Mouse (Mus musculus) layer of hippocampus, adult 18-20 months (tissue): ENCODE results near the gene Atp1b1. TPM values are rescaled to one million over a fixed set of nuclear protein-coding genes. Genes with fewer than 3 reads are reported as not detected.

Experiments used
- DNase-seq, 2 experiments: peaks; one replicate each; pipeline ENCODE4 v3.0.0; 2022; ENCODE audit warnings: low spot score in 2 of 2
- total RNA-seq, 2 experiments: library from RNA; stranded (reverse); gene quantifications; 2 replicates each; pipeline ENCODE4 v1.2.3; 2021

The Atp1b1 gene
- total RNA-seq, 2 experiments from 2014 or later, result 1,935 to 2,007 TPM

DNA sequence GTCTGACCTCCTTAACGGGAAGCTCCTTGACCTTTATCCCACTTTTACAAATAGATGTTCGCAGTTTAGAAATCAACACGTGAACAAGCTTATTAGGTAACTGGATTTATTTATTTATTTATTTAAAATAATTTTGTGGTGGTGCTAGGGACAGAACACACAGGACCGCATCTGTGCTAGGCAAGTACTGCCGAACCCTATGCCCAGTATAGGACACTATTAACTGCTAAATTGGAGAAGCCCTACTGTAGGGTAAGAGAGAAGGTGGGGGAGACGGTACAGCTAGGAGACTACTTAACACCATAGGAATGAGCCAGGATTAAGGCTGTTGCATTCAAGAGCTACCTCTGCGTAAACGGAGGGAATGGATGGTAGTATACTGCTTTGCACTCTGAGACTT is 10.2 kb upstream of the Atp1b1 start:
- DNase-seq, result no peak

DNA sequence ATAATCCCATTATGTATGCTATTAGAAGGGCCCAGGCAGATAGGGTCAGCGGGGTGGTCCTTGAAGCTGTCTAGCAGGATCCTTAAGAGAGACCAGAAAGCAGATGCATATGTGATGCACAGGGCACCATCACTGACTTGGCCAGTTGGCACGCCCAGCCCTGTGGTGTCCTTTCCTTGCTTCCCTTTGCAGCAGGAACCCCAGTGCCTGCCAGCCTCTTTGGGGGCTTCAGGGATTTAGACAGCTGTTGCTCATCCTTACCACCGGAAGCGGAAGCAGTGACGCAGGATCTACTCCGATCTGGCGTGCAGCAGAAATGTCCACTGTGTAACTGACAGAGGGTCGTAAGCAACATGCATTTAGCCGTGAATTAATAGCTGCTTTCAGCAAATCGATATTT is 9.3 kb upstream of the Atp1b1 start:
- DNase-seq, result no peak

DNA sequence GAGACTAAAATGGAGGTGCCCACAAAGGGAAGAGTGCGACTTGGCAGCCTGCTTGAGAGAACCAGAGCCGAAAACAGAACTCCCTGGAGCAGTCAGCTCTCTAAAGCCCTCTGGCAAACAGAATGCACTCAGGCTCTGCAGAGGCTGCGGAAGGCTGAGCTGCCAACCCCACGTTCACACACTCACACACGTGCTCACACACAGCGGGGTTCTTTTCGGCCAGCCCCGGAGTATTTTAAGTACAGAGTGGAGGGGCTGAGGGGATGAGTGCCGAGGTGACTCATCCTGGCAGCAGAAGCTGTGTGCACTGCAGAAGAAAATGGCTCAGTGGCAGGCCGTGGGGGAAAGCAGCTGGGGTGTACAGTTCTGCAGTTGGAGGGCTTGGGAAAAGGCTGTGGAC is 3.6 kb upstream of the Atp1b1 start:
- peak; percentile 83 to 85 for DNase-seq

DNA sequence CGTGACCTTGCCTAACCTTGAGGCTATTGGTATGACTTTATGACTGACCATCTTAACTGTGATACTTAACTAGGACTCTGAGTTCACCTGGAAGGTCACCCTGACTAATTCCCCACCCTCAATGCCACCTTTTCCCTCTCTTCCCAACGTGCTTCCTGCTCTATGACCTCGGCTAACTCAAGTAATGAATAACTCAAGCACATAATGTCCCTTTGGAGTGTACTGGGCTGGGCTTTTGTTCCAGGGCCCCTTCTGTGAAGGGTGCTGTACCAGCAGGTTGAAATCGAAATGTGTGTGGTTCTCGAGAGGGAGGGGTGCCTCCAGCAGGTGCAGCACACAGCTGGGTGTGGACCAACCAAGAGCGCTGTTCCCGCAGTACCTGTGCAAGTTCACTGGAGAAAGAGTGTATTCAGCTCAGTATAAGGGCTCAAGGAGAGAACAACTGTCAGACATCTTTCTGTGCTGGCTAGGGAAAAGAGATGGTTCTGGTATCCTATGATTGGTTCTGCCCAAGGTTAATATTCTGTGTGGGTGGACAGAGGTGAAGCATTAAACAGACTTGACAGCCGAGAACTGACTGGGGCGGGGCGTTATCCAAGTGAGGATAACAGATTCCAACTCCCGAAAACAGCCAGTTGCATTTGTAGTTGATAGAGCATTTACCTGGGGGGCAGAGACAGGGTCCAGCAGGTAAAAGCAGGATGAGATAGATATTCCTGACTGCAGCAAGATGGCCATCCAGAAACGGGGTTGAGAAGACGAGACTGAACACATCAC is 3.0 kb upstream of the Atp1b1 start:
- no peak for DNase-seq

DNA sequence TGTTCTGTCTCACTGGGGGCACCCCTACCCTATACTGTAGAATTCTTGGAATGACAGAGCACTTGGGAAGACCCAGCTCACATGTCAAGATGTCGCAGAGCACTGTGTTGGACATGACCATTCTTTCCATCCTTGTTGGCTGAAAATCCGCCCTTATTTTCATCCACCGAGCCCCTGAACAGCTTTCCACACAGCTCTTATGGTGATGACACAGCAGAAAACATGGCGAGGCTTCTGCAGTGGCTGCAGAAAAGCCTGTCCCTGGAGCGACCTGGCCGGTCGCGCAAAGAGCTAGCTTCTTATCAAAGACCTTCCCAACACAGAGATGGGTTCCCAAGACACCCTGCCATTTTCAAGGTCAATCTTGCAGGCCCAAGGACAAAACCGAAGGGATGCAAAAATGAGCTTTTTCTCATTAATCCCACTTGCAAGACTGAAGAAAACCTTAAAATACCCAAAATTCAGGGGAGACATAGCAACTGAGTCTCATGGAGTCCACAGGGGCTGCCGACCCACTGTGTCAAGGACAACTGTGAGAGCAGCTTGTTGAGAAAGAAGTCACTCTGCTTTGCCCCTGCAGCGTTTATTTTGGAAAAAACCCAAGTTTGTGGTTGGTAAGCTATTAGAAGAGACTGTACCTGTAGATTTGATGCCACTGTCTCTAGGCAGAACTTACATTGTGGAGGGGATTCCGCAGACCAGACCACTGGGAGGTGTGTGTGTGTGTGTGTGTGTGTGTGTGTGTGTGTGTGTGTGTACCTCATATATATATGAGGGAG is 1.2 kb upstream of the Atp1b1 start:
- DNase-seq, result no peak

DNA sequence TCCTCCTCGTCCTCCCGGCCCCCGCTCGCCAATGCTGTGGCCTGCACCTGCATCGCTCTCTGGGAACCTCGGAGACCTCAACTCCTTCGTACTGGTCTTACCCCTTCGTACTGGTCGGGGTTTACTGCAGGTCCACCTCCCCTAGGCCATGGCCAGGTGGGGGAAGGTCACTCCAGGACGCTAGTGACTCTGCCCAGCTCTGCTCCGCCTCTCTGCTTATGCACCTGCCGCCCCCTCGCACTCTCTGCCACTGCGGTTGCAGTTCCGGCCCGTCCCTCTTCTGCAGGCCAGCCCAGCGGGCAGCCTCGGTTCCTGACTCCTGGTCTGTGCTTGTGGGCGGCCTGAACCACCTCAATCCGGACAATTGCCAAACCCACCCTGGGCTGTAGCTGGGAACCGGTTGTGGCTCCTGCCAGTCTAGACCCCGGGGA is 481 bp upstream of the Atp1b1 start:
- DNase-seq, result no peak

DNA sequence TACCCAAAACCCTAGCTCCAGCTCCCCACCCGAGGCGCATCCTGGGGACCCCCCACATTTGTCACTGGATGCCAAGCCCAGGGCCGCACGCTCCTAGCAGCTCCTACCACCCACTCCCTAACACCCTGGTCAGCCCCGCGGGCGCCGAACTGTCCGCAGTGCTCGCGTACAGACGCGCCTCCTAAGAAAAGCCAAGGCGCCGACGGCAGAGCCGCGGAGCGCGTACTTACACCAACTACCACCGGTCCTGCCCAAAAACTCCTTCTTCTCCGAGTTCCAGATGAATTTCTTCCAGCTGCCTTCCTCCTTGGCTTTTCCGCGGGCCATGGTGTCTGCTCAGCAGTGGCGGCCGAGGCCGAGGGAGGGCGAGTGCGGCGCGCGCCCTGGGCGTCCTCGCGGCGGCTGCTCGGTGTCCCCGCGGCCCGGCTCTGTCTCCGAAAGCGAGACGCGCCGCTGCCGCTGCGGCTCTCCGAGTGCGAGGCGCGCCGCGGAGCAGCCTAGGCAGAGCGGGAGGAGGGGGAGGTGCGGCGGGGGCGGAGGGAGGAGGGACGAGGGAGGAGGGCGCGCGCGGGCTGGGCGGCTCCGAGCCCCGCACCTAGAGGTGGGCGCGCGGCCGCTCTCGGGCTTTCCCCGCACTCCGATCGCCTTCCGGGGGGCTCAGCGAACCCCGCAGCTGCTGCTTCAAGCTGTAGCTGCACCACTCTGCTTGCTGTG is 467 bp downstream of the Atp1b1 start:
- DNase-seq, result no peak

DNA sequence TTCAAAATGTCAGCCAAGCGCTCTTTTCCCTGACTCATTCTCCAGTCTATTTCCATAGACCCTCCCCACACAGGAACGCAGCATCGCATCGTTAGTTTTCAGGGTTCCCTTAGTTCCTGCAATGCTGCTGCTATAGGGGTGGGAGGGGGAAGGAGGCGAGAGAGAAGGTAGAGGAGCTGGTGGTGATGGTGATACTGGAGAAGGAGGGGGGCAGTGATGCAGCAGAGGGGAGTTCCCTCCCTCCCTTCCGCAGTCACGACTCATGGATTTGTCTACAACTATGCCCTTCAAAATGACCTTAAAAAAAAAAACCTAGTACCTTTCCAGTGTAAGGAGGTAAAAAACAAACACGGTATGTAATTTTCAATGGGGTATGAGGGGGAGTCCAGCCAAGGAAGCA is 1.4 kb downstream of the Atp1b1 start:
- DNase-seq, result no peak

DNA sequence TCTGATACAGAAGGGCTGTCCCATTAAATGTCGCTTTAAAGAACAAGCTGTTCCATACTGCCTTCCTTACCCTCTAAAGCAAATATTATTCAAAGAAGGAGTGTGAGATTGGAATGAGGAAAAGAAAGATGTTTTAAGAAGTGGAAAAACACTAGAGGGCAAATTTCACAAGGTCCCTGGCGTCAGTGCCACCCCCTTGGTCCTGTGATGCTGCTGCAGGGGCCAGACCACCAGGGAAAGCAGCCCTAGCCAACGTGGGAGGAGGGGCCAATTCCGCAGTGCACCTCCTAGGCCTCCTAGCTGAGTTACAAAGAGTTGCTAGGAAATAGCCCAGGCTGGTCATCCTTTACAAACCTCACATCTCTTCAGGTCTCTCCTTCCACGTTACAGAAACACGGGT is 2.1 kb downstream of the Atp1b1 start:
- DNase-seq, result no peak

DNA sequence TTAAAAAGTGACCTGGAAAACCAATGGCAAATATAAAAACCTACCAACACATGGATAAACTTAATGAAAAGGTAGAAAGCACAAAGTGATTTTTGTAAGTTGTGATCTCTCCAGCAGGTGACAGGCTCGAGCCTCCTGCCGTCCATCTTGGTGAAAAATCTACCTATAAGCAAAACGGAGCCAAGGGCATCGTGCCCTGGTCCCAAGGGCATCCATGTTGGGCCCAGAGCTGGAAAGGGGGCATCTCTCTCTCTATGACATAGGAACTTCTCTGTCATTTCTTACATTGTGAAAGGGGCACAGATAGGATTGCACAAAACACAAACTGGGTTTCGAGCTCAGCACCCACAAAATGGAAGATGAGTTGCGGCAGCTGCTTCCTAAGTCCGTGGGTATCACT is 2.5 kb downstream of the Atp1b1 start:
- no peak for DNase-seq

DNA sequence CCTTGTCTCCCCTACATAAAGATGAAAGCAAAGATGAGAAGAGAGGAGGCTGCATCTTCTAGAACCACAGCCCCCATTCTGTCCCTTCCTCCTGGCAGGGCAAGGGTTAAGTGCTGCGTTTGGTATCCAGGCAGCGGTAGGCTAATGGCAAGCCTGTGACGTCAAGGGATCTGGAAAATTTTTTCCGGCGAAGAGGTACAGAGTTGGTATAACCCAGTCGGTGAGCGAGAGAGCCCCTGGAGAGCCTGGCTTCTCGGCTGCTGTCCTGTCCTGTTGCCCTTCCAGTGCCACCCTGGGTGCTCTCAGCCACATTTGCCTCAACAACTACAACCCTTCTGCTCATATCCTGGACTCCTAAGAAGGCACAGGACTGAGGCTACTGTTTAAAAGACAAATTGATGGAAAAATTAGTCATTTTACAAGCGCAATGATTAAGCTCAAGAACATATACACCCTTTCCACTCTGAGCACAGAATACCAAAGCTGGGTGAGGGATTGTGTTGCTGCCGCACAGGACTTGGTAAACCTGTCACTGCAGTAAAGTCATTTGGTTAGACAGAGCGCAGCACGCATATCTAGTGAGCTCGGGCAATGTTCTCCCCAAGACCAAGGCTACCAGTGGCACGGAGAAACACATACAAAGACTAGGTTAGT is 3.3 kb downstream of the Atp1b1 start:
- peak; percentile 75 to 84 for DNase-seq

DNA sequence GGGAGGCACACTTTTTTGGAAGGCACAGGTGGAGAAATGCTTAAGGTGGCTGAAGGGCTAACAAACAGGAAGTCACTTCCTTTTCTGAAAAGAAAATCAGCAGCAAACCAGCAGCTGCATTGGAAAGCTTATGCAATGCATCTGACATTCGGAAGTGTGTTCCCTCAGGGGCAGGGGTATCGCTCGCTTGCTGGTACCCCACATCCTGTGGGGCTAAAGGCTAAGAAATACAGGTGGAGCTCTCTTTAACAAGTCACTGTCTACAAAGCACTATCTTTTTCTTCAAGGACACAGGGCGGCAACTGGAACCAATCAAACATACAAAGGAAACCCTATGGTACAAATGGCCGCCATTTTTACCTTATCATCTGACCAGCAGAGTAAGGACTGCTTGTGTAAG is 4.4 kb downstream of the Atp1b1 start:
- DNase-seq, result no peak

DNA sequence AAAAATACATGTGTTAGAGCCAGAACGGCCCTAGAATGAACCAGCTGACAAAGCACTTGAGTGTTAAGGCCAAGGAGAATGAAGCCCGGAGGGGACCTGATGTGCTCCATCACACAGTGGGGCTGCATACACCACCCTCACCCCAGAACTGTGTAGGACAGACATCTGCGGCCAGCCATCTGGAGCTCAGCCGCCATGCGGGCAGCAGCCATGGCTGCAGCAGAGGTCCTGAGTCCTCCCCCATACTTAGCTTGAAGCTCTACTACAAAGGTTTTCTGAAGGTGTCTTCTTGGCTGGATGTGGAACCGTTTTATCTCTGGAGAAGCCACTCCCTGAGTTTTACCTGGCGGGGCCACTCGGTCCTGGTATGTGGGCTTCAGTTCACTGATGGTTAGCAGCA is 5.0 kb downstream of the Atp1b1 start:
- no peak for DNase-seq

DNA sequence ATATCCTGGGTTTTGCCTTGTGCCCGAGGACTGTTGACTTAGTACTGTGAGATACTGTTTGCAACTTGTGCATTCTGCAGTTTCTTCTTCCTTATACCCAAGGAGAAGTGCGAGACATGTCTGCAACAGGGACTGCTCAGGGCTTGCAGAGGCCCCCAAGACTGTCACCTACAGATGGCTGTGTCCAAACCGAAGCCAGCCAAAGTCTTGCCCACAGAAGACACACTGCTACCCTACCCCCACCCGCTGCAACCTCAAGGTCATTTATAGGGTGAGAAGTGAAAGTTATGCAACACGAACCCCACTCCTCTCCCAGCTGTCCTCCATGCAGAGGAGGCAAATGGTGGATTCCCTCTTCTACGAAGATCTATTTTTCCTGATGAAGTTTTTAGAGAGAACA is 5.6 kb downstream of the Atp1b1 start:
- DNase-seq, result no peak

DNA sequence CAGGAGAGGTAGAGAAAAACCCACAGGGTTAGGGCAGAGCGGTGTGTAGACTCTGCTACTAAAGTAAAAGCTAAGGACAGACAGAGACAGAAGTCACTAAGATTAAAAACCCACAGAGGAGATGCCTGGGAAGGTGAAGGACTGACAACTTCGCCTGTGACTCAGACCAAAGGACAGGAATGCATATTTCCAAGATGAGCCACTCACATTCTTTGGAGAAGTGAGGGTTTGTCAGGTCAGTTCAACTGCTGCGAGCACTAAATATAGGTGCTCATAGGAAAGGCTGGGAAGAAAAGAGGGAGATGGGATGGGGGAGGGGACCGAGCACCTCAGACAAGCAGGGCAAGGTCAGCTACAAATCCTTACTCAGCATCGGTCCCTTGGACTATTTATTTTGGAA is 6.8 kb downstream of the Atp1b1 start:
- DNase-seq, result no peak

DNA sequence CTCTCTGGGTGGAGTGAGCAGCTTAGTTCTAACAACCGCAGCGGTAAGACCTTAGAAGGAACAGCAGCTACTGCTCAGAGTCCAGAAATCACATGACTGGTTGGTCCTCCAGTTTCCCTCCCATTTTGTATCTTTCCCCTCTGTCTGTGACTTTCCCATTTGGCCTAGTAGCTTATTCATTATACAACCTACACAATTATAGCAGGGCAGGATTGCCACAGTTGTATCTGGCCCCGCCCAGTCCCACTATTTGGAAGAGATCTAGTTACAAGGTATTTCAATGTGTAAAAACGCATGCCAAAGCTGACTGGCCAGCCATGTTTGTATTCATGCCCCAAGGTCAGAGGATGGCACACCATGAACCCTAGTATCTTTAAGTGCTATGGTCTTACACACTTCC is 7.5 kb downstream of the Atp1b1 start:
- DNase-seq, result no peak

DNA sequence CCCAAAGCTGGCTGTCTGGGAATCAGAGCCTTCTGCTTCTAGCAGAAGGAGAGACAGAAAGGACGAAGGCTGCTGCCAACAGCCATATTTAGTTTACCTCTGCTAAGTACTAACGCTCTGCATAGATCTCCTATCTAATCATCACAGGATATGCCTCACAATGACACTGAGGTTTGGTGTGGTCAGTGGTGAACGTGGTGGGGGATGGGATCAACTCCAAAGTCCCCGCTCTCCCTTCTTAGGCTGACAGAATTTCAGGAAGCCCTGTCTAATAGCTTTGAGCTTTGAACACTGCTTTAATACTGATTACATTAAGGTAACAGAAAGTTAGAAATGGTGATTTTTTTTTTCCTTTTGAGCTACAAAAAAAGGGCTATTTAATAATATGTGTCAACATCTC is 7.9 kb downstream of the Atp1b1 start:
- no peak for DNase-seq

DNA sequence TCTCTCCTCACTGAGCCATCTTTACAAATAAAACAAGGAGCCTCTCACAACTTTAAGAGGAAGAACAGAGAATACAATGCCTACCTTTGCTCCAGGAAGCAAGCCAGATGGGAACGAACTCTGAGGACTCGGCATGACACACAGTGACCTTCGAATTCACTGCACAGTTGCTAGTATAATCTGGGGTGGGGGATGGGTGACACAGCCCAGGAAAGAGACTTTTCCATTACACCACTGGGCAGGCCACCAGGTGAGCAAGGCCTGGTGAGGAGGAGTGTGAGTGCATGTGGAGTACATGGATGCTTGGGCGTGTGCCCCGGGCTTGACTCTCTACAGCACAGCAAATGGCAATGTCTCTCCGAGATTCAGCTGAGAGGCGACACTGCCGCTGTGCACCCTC is 8.5 kb downstream of the Atp1b1 start:
- no peak for DNase-seq

DNA sequence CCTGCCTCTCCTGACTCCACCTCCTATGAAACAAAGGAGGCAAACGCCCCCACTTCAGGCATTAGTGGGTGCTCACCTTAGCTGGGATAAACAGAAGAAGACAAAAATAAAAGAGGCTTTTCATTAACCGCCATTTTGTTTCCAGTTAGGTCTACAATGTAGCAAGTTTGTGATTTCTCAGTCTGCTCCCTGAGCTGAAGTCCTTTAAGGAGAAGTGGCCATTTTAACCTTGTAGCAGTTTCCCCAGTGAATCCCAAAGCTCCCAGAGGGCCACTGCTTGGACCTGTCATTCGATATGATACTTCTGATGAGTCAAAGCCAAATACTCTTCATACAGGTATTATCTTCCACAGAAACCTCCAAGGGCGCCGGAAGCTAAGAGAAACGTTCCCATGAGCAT is 10.6 kb downstream of the Atp1b1 start:
- DNase-seq, result no peak

DNA sequence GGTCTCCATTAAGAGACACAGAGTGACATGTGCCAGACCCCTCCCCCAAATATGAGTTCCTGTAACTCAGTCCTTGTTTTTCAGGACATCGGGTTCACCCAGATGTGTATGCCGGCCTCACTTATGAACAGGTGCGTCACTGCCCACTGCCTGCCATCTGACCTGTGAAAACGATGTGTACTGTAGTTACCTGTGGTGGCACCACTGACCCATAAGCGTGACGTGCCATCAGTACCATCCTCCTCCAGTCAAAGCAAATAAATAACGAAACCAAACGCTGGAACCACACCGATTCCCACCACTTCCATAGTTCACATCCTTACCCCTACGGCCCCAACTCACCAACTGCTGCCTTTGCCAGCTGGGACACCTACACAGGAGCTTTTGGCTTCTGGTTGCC is 11.6 kb downstream of the Atp1b1 start:
- no peak for DNase-seq

DNA sequence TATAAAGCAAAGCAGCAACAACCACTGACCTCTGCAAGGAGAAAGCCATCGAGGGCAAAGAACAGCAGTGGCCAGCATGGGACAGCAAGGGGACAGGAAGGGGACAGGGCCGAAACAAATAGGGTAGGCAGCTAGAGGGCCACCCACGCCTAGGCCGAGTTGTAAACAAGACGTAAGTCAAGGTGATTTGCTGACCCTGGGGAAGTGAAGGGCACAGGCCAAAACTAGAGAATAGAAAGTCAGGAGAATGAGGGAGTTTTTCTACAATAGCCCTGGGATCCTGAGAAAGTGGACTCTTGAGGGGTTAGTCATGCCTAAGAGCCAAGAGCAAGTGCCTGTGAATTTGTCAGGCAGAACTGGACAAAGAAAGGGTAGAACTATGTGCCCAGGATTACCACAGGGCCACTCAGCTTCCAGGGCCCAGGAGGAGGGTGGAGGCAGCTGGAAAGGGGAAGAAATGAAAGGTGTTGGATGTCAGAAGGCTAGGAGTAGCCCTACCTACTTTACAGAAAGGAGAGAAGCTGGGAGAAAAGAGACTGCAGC is 12.5 kb downstream of the Atp1b1 start:
- DNase-seq, result no peak
